Comparison of ENCODE assay signal across 28 mouse cellular contexts in genomic region chr4:35223376-35223988, GRCm38 (mm10). TPM values are rescaled to one million over a fixed set of nuclear protein-coding genes. Genes with fewer than 3 reads are reported as not detected.
A peak's percentile ranks its signal among the peaks of the same experiment; 100 is the strongest.
DNase-seq lines count a peak whose midpoint lies in the region; ATAC-seq and TF ChIP-seq lines count a peak whose summit lies in the region.
"Had no signal": no experiment of that assay in that cellular context is flagged by ENCODE, and none has a peak within 500 bp of the region (broad histone marks: within the 10 kb centered on the region; RNA-seq: fewer than 3 reads in every experiment).

No protein-coding gene starts in this region.

- TF ChIP-seq EP300 in MEL (IDR thresholded peaks at IDR 0.05; ENCODE audit: low read depth in 1 of 2, low read length in 2 of 2) = no peak

- no peak overlapping the region for H3K9ac ChIP-seq in MEL (ENCODE audit: control insufficient read depth, low read depth, low read length, poor library complexity, severe bottlenecking)
- H3K9ac ChIP-seq: forebrain, postnatal 0 days; liver, embryonic 12.5 days; lung, embryonic 14.5 days; midbrain, embryonic 13.5 days; neural tube, embryonic 12.5 days had no signal

- H3K27me3 ChIP-seq in MEL (ENCODE audit: control insufficient read depth in 1 of 2, insufficient read depth in 2 of 2, low read length in 2 of 2) = no peaks in the 10 kb centered on the region
- H3K27me3 ChIP-seq in myocyte (ENCODE audit: control insufficient read depth, insufficient read depth, insufficient read length) = no peaks in the 10 kb centered on the region
- H3K27me3 ChIP-seq: liver, embryonic 12.5 days; neural tube, embryonic 12.5 days had no signal

- H3K36me3 ChIP-seq in MEL (ENCODE audit: control insufficient read depth in 1 of 2, insufficient read depth in 2 of 2, low read length in 2 of 2) (peaks cover 0 to 53% of the 10 kb centered on the region in 2 experiments; a peak in 2 of 4 replicates), myocyte (ENCODE audit: control insufficient read depth, insufficient read depth) (no peaks in the 10 kb centered on the region)
- H3K36me3 ChIP-seq: forebrain, embryonic 10.5 days; hindbrain, embryonic 10.5 days; limb, embryonic 10.5 days; liver, embryonic 12.5 days; midbrain, embryonic 13.5 days; neural tube, embryonic 12.5 days had no signal

- no peak overlapping the region; a peak in 1 of 4 replicates for H3K4me3 ChIP-seq in MEL (ENCODE audit: control insufficient read depth in 1 of 2, insufficient read depth in 1 of 2, low read depth in 2 of 2, low read length in 2 of 2)
- H3K4me3 ChIP-seq in brown adipose tissue, adult 24 weeks (ENCODE audit: insufficient read depth, low read depth, low read length) = no peak overlapping the region
- no peak overlapping the region for H3K4me3 ChIP-seq in myocyte
- H3K4me3 ChIP-seq: hindbrain, embryonic 10.5 days; limb, embryonic 10.5 days; liver, embryonic 12.5 days; midbrain, embryonic 13.5 days; neural tube, embryonic 12.5 days had no signal

- H3K79me2 ChIP-seq in MEL (ENCODE audit: control insufficient read depth, insufficient read depth, low read length, poor library complexity) (peaks cover 10% of the 10 kb centered on the region), myocyte (ENCODE audit: control insufficient read depth, insufficient read depth) (peaks cover 34% of the 10 kb centered on the region)

- peak overlapping the region; percentile 77 for H3K4me2 ChIP-seq in myocyte (ENCODE audit: low read depth)

- no peak for TF ChIP-seq RAD21 in MEL (IDR thresholded peaks at IDR 0.05; ENCODE audit: low read depth, low read length)

- no peak for TF ChIP-seq POLR2A in MEL (IDR thresholded peaks at IDR 0.05; ENCODE audit: control insufficient read depth in 1 of 2, insufficient read depth in 1 of 2, low read depth in 1 of 2, low read length in 2 of 2, poor library complexity in 1 of 2)
- no peak for TF ChIP-seq POLR2A in myocyte (IDR thresholded peaks at IDR 0.05; ENCODE audit: insufficient read length, low read depth)

- DNase-seq in lung, postnatal 36 days = peak; percentile 7
- DNase-seq in lung, adult 18-20 months = no peak
- DNase-seq in MEL (ENCODE audit: low read depth, low spot score) = peak; percentile 64
- DNase-seq in left cerebral cortex, adult 18-20 months (ENCODE audit: low spot score in 2 of 2) = no peak
- DNase-seq in cerebellum, postnatal 10 days = no peak
- DNase-seq: adrenal gland, postnatal 14 days; cerebellum, adult 11 months; cerebellum, adult 9-11 months; forebrain, postnatal 0 days; gastrocnemius, postnatal 14 days; kidney, adult 18-20 months; layer of hippocampus, adult 9-11 months; lung, embryonic 14.5 days; right cerebral cortex, postnatal 25 days; spleen, adult 18-20 months; thymus, postnatal 14 days had no signal

- H3K9me3 ChIP-seq in MEL (replicated peaks; ENCODE audit: insufficient read depth, low read length) = no peaks in the 10 kb centered on the region
- H3K9me3 ChIP-seq: forebrain, embryonic 10.5 days; hindbrain, embryonic 10.5 days; limb, embryonic 10.5 days; liver, embryonic 12.5 days; midbrain, embryonic 13.5 days; neural tube, embryonic 12.5 days had no signal

- ATAC-seq in megakaryocyte progenitor cell, adult 5-6 weeks (replicated peaks; ENCODE audit: poor library complexity) = no peak; the same call in 1 of the 2 replicates
- ATAC-seq: activated CD4-positive, CD25-positive, alpha-beta regulatory T cell, adult 4 months; CD4-positive, CD25-positive, alpha-beta regulatory T cell, adult 4 months; forebrain, postnatal 0 days; liver, embryonic 12.5 days; midbrain, embryonic 13.5 days had no signal

- peak overlapping the region; percentile 36 for H3K27ac ChIP-seq in MEL (ENCODE audit: control insufficient read depth, low read depth, low read length)
- 0 out of 2 replicates have a peak overlapping the region, but pooled peaks have one; percentile 21 for H3K27ac ChIP-seq in brown adipose tissue, adult 24 weeks (replicated peaks; ENCODE audit: low read depth, low read length)
- H3K27ac ChIP-seq: forebrain, embryonic 10.5 days; hindbrain, embryonic 10.5 days; kidney, postnatal 0 days; limb, embryonic 10.5 days; liver, embryonic 12.5 days; midbrain, embryonic 13.5 days; neural tube, embryonic 12.5 days had no signal

- TF ChIP-seq CTCF in MEL (IDR thresholded peaks at IDR 0.05 in 2 of 3, conservative IDR thresholded peaks at IDR 0.05 in 1 of 3; ENCODE audit: control insufficient read depth in 1 of 3, insufficient read depth in 1 of 3, low read depth in 2 of 3, low read length in 3 of 3, poor library complexity in 1 of 3, severe bottlenecking in 1 of 3) = no peak

- peaks cover 19 to 47% of the 10 kb centered on the region in 2 experiments for H3K4me1 ChIP-seq in MEL (ENCODE audit: control insufficient read depth in 1 of 2, insufficient read depth in 2 of 2, low read length in 2 of 2)
- H3K4me1 ChIP-seq in brown adipose tissue, adult 24 weeks (ENCODE audit: control insufficient read depth, insufficient read depth, insufficient read length, low read length) = peaks cover 4% of the 10 kb centered on the region

- H3ac ChIP-seq in myocyte (ENCODE audit: control insufficient read depth, insufficient read length) = no peak overlapping the region

TF ChIP-seq in MEL, 35 proteins besides CTCF, POLR2A, EP300 and RAD21:
- TF ChIP-seq MAZ (IDR thresholded peaks at IDR 0.05; ENCODE audit: low read depth, low read length) (no peak), ELF1 (IDR thresholded peaks at IDR 0.05; ENCODE audit: low read depth, low read length) (no peak), GATA1 (IDR thresholded peaks at IDR 0.05; ENCODE audit: low read depth, low read length) (no peak), RCOR1 (IDR thresholded peaks at IDR 0.05; ENCODE audit: low read depth, low read length) (no peak), ZNF384 (IDR thresholded peaks at IDR 0.05; ENCODE audit: low read depth, low read length) (peak; percentile 97)
TF ChIP-seq in MEL: peak in this region for 1.

TF ChIP-seq in myocyte, 11 proteins besides CTCF, POLR2A, EP300 and RAD21:
- TF ChIP-seq REST (IDR thresholded peaks at IDR 0.05; ENCODE audit: insufficient read depth, insufficient read length) (no peak), POLR2AphosphoS2 (IDR thresholded peaks at IDR 0.05; ENCODE audit: insufficient read length, low read depth) (no peak), TCF3 (IDR thresholded peaks at IDR 0.05; ENCODE audit: insufficient read length, low read depth) (no peak)

RNA-seq across cellular contexts. Expression of gene C9orf72, which starts 2.5 kb away (rescaled TPM):
- total RNA-seq in MEL (2012; rRNA removed) = 4.2 and 5.7 TPM in 2 replicates
- 1 to 10 TPM in 1 of 2 experiments, not detected in 1; 4.1 TPM for polyA plus RNA-seq in MEL (2012; ENCODE audit: insufficient read depth in 1 of 2, insufficient read length in 2 of 2, low read depth in 1 of 2, low replicate concordance in 2 of 2, missing spikeins in 1 of 2)
- 13.5 and 19.6 TPM in 2 replicates for polyA plus RNA-seq in brown adipose tissue, adult 24 weeks (2012; ENCODE audit: insufficient read depth, insufficient read length, missing spikeins)
- polyA plus RNA-seq in myocyte (2012; fragmentation: generic; extraction: Trizol) = 13.1 TPM
- total RNA-seq in left cerebral cortex, adult 18-20 months (2021) = 10 to 100 TPM; 22.6 to 24.9 TPM
- total RNA-seq in megakaryocyte progenitor cell, adult 5-6 weeks (2015) = 2.7 and 6.2 TPM in 2 replicates
- total RNA-seq in megakaryocyte progenitor cell, adult 5-6 weeks (2017) = 3.0 and 3.9 TPM in 2 replicates

Comparison
In these comparisons a context has a peak if more than half of its experiments do, and no peak if none do; other contexts are left out.
1. DNase-seq: peak in lung, postnatal 36 days (single experiment) and MEL (single experiment); none in lung, adult 18-20 months (0 of 2), left cerebral cortex, adult 18-20 months (0 of 2) and cerebellum, postnatal 10 days (0 of 2).